Mouse (Mus musculus) stomach, postnatal 0 days (tissue): ENCODE results near the gene Il25.

ENCODE experiments used
- CTCF ChIP-seq: IDR thresholded peaks from 2 replicates; pipeline ENCODE4 v1.5.1; 2016; ENCODE audit warnings: antibody characterized with exemption, low read depth, mild to moderate bottlenecking, moderate library complexity
- EP300 ChIP-seq: optimal IDR thresholded peaks from 2 replicates; pipeline ENCODE3; 2016; ENCODE audit warnings: antibody characterized with exemption

DNA sequence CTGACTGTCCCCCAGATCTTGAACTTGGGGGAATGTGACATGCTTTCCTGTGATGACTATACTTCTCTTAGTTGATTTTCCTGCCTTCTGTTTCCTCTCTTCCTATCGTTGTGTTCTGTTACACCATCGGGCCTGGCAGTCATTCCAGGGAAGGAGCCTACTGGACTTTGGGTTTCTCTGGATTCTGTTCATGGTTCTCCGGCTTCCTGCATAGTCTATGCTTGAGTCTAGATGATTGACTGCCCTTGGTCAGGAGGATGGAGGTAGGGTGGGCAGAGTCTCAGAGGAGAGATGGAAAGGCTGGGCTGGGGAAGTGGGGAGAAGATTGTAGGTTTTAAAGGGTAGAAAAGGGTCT lies 7.7 kb downstream of the Il25 start:
- no peak for TF ChIP-seq CTCF
- no peak for TF ChIP-seq EP300
